Mouse (Mus musculus) liver, embryonic 15.5 days (tissue): ENCODE measurements around the gene Rexo2. TPM values are rescaled to one million over a fixed set of nuclear protein-coding genes. Genes with fewer than 3 reads are reported as not detected.
A peak's percentile ranks its signal among the peaks of the same experiment; 100 is the strongest.
"Not testable (repeated sequence)": the region's sequence is repeated elsewhere in the genome, so short reads cannot be mapped to it uniquely, and the experiment has no call there.

ENCODE experiments used
- ATAC-seq: fragments of 200-750 bp; cut with Nextera tagmentation; 2 replicates; pipeline ENCODE4 v1.8.0; 2017; ENCODE audit warnings: moderate number of reproducible peaks, mild to moderate bottlenecking, moderate library complexity; ENCODE audit not compliant: insufficient read depth
- H3K27ac ChIP-seq: fragments of 300-500 bp; sonication (generic); replicated peaks from 2 replicates; pipeline ENCODE4 v1.5.1; 2015; ENCODE audit warnings: mild to moderate bottlenecking, inconsistent platforms
- H3K27me3 ChIP-seq: fragments of 300-500 bp; sonication (generic); 2 replicates; pipeline ENCODE4 v1.6.1; 2015; ENCODE audit warnings: mild to moderate bottlenecking, inconsistent platforms
- H3K36me3 ChIP-seq: fragments of 300-500 bp; sonication (generic); replicated peaks from 2 replicates; pipeline ENCODE4 v1.6.1; 2015; ENCODE audit warnings: moderate library complexity, mild to moderate bottlenecking, inconsistent platforms
- H3K4me1 ChIP-seq: fragments of 300-500 bp; sonication (generic); replicated peaks from 2 replicates; pipeline ENCODE4 v1.6.1; 2015; ENCODE audit warnings: inconsistent platforms
- H3K4me2 ChIP-seq: fragments of 300-500 bp; sonication (generic); 2 replicates; pipeline ENCODE4 v1.6.1; 2015; ENCODE audit warnings: moderate library complexity, mild to moderate bottlenecking, inconsistent platforms
- H3K4me3 ChIP-seq: fragments of 300-500 bp; sonication (generic); replicated peaks from 2 replicates; pipeline ENCODE4 v1.5.1; 2015; ENCODE audit warnings: mild to moderate bottlenecking, inconsistent platforms
- H3K9ac ChIP-seq: fragments of 300-500 bp; sonication (generic); 2 replicates; pipeline ENCODE4 v1.6.1; 2015; ENCODE audit warnings: moderate library complexity, mild to moderate bottlenecking, inconsistent platforms
- H3K9me3 ChIP-seq: fragments of 300-500 bp; sonication (generic); replicated peaks from 2 replicates; pipeline ENCODE4 v1.6.1; 2016; ENCODE audit warnings: inconsistent platforms
- WGBS: fragments of 180-500 bp; shearing (Covaris S2); methylation state at CpG from one replicate; pipeline ENCODE4 v1.1.7; 2015; ENCODE audit warnings: mixed read lengths; ENCODE audit not compliant: insufficient replicate concordance; 5-methylcytosine and 5-hydroxymethylcytosine counted together
- polyA plus RNA-seq: library from polyadenylated mRNA; unstranded; fragments of >200 nt; fragmentation: Nextera tagmentation; extraction: Ambion mirVana; gene quantifications from 2 replicates; pipeline ENCODE4 v1.2.1, GENCODE M21; 2015

Rexo2 gene
- 84.1 and 90.9 TPM in 2 replicates for polyA plus RNA-seq

DNA sequence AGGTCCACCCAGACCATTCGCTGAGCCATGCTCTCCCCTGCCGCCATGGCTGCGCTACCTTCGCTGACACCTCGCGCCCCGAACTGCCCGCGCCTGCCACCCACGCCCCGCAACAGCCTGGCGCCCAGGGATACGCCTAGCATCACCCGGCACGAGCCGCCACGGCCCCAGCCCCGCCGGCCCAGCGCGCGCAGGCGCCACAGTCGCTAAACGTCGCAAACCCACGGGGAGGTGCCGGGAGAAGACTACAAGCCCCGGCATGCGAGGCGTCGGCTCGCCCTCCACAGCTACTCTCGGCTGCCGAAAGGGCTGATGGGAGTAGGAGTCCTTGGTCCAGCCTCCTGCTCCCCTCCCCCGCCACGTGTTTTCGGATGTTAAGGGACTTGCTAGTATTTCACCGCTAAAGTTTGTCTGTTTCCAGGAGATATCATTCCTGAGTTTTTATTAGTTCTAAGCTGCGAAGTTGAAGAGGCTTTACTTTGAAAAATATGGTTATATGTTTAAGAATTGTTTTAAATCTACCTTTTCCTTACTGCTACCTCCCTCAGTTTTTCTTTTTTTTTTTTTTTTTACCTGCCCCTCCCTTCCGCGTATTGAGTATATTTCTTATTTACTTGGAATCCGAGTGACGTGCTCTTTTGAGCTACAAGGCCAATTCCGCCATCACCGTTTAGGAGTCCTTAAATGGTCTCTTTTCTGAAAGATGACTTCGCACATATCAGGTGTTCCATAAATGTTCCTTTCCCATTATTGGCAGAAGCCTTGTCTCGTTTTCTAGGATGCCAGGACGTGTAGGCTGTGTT is at the start of gene Rexo2:
Gene Rexo2 (minus strand): TSS at position 213 of the 803 bp plus-strand sequence.
- 1% methylated on average over 49 of the region's 49 CpGs for WGBS
- H3K27me3 ChIP-seq: no peaks in the 10 kb centered on the region
- H3K36me3 ChIP-seq: peaks cover 19% of the 10 kb centered on the region
- no peaks in the 10 kb centered on the region for H3K9me3 ChIP-seq
- peak within 1 kb of the TSS; percentile 72 for H3K27ac ChIP-seq
- peak within 1 kb of the TSS; percentile 98 for H3K4me2 ChIP-seq
- peak; percentile 99 for ATAC-seq
- peak within 1 kb of the TSS; percentile 85 for H3K4me3 ChIP-seq
- H3K4me1 ChIP-seq: peaks cover 42% of the 10 kb centered on the region
- H3K9ac ChIP-seq: peak within 1 kb of the TSS; percentile 80

- Histone ChIP-seq H3K9me3 (no peaks in the 10 kb centered on the region), H3K36me3 (no peaks in the 10 kb centered on the region), H3K4me1 (no peaks in the 10 kb centered on the region), H3K27ac (no peak overlapping the region), H3K4me3 (no peak overlapping the region), H3K4me2 (no peak overlapping the region), H3K9ac (no peak overlapping the region), H3K27me3 (no peaks in the 10 kb centered on the region)
- no peak for ATAC-seq
- 74% methylated on average over 4 of the region's 4 CpGs for WGBS
Measured at GRCm38 (mm10) chr9:48526520-48526919, 46.1 kb upstream of the Rexo2 start.

GRCm38 (mm10) chr9:48525566-48525965 is 45.1 kb upstream of the Rexo2 start:
- Histone ChIP-seq H3K36me3 (no peaks in the 10 kb centered on the region), H3K4me2 (no peak overlapping the region), H3K4me3 (no peak overlapping the region), H3K9ac (no peak overlapping the region), H3K27ac (no peak overlapping the region), H3K27me3 (no peaks in the 10 kb centered on the region), H3K9me3 (no peaks in the 10 kb centered on the region), H3K4me1 (no peaks in the 10 kb centered on the region)
- no peak for ATAC-seq
- 4% methylated on average over 1 of the region's 1 CpGs for WGBS

DNA sequence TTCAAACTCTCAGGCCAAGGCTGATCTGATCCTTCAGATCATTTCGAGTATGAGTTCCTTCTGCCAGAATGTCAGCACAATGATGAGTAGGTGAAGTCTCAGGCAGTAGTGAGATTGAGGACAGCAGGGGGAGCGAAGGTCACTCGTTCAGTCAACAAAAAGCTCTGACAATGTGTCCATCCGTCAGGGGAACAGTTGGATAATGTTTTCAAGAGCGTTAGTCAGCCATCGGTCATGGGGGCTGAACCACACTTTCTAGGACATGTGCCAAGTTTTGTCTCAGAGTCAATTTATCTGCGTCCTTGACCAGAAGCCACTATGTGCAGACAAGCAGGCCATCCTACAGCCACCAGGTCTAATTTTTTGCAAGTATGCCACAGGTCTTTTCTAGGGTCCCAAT is 40.0 kb upstream of the Rexo2 start:
- not testable (repeated sequence) for H3K9ac ChIP-seq, H3K9me3 ChIP-seq, H3K4me3 ChIP-seq, H3K4me1 ChIP-seq, H3K27me3 ChIP-seq, ATAC-seq, H3K4me2 ChIP-seq, H3K36me3 ChIP-seq, H3K27ac ChIP-seq
- 51% methylated on average over 5 of the region's 7 CpGs for WGBS

GRCm38 (mm10) chr9:48517372-48518130 is 37.1 kb upstream of the Rexo2 start:
- Histone ChIP-seq H3K4me3 (no peak overlapping the region), H3K9me3 (no peaks in the 10 kb centered on the region), H3K4me2 (no peak overlapping the region), H3K36me3 (no peaks in the 10 kb centered on the region), H3K9ac (no peak overlapping the region), H3K4me1 (no peaks in the 10 kb centered on the region), H3K27me3 (no peaks in the 10 kb centered on the region), H3K27ac (no peak overlapping the region)
- ATAC-seq: no peak
- 71% methylated on average over 19 of the region's 19 CpGs for WGBS

DNA sequence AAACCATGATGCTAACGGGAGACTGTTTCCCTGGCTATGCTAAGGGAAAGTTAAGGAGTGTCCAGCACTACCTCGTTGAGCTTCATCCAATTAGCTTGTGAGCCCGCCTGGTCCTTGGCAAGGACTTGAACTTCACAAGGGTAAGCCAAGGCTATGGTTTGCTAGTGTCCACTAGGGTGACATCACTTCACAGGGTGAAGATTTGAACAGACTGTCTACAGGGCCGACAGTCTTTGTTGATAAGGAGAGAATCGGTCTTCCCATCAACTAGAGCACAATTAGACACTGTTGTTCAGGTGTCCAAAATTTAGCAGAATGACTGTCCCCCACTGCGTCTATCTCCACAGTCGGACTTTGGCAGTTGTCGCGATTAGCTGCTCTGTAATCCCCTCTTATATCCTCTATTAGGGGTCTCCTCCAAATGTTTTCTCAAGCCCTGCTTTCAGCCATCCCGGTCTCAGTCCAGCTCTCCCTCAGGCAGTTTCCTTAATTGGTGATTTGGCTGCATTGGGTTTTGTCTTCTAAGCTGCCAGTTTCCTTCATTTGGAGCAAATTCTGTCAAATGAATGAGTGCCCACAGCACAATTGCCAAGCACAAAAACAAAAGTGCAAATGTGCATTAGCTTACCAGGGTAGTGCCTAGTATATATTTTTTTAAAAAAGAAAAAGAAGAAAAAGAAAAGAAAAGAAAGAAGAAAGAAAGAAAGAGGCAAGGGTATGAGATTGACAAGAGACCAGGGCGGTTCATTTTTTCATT is 36.4 kb upstream of the Rexo2 start:
- no peak for ATAC-seq
- H3K36me3 ChIP-seq: no peaks in the 10 kb centered on the region
- H3K27me3 ChIP-seq: no peaks in the 10 kb centered on the region
- H3K4me2 ChIP-seq: no peak overlapping the region
- WGBS: 71% methylated on average over 11 of the region's 11 CpGs
- H3K27ac ChIP-seq: no peak overlapping the region
- no peaks in the 10 kb centered on the region for H3K9me3 ChIP-seq
- no peaks in the 10 kb centered on the region for H3K4me1 ChIP-seq
- no peak overlapping the region for H3K4me3 ChIP-seq
- H3K9ac ChIP-seq: no peak overlapping the region

GRCm38 (mm10) chr9:48515332-48515731 is 34.9 kb upstream of the Rexo2 start:
- H3K4me3 ChIP-seq: no peak overlapping the region
- 45% methylated on average over 1 of the region's 1 CpGs for WGBS

DNA sequence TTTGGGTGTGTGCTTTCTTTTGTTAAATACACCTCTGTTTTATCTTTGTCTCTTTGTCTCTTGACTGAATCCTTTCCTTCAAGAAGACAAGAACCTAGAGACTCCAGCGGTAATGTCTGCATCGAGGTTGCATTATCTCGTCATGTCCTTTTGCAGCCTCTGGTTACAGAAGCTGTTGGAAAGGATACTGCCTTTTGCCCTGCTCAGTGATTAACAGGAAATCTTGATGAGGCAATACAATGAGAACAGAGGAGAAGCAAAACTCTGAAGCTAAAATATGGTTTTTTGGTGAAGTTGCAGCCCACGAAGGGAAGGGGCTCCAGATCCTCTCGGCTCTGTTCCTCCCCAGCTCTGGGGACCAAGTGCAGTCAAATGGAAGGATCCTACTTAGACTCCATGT is 29.7 kb upstream of the Rexo2 start:
- Histone ChIP-seq H3K4me1 (no peaks in the 10 kb centered on the region), H3K4me2 (no peak overlapping the region), H3K9me3 (no peaks in the 10 kb centered on the region), H3K4me3 (no peak overlapping the region), H3K36me3 (no peaks in the 10 kb centered on the region), H3K9ac (no peak overlapping the region), H3K27me3 (peaks cover 4% of the 10 kb centered on the region; the same call in 1 of the 2 replicates), H3K27ac (no peak overlapping the region)
- no peak for ATAC-seq
- WGBS: 44% methylated on average over 5 of the region's 5 CpGs

More at GRCm38 (mm10) chr9:48515332-48515731, 34.9 kb upstream of the Rexo2 start:
- H3K4me1 ChIP-seq: no peaks in the 10 kb centered on the region
- H3K4me2 ChIP-seq: no peak overlapping the region
- no peaks in the 10 kb centered on the region for H3K36me3 ChIP-seq
- no peaks in the 10 kb centered on the region for H3K9me3 ChIP-seq
- no peaks in the 10 kb centered on the region for H3K27me3 ChIP-seq
- ATAC-seq: no peak
- no peak overlapping the region for H3K9ac ChIP-seq
- no peak overlapping the region for H3K27ac ChIP-seq

- no peak overlapping the region for H3K27ac ChIP-seq
- ATAC-seq: no peak
- H3K9ac ChIP-seq: no peak overlapping the region
- H3K36me3 ChIP-seq: no peaks in the 10 kb centered on the region
- no peak overlapping the region for H3K4me2 ChIP-seq
- 60% methylated on average over 8 of the region's 8 CpGs for WGBS
- H3K9me3 ChIP-seq: no peaks in the 10 kb centered on the region
- H3K27me3 ChIP-seq: peaks cover 19% of the 10 kb centered on the region
- no peak overlapping the region for H3K4me3 ChIP-seq
- H3K4me1 ChIP-seq: no peaks in the 10 kb centered on the region
Measured at GRCm38 (mm10) chr9:48504741-48505365, 24.4 kb upstream of the Rexo2 start.

GRCm38 (mm10) chr9:48503001-48503400 is 22.6 kb upstream of the Rexo2 start:
- H3K4me3 ChIP-seq: no peak overlapping the region
- WGBS: 43% methylated on average over 2 of the region's 2 CpGs
- no peaks in the 10 kb centered on the region for H3K36me3 ChIP-seq
- no peak overlapping the region for H3K4me2 ChIP-seq
- H3K9ac ChIP-seq: no peak overlapping the region
- H3K9me3 ChIP-seq: no peaks in the 10 kb centered on the region
- no peaks in the 10 kb centered on the region for H3K4me1 ChIP-seq
- ATAC-seq: no peak
- peaks cover 19% of the 10 kb centered on the region for H3K27me3 ChIP-seq
- no peak overlapping the region for H3K27ac ChIP-seq
